Mouse (Mus musculus) heart, postnatal 10 days (tissue): ENCODE measurements around the gene Spsb3. TPM values are rescaled to one million over a fixed set of nuclear protein-coding genes. Genes with fewer than 3 reads are reported as not detected.

Source experiments
- DNase-seq, 2 experiments: peaks; one replicate each; pipeline ENCODE4 v3.0.0; 2021
- intact Hi-C: fragments of 180-260 bp; cut with DNase I; formaldehyde crosslinking; loops from one replicate; pipeline ENCODE4 v1.15.1; 2025
- total RNA-seq, 2 experiments: library from RNA; stranded (reverse); gene quantifications; 2 replicates each; pipeline ENCODE4 v1.2.3; 2021

The Spsb3 gene
- total RNA-seq, 2 experiments from 2014 or later = 41.3 to 45.8 TPM

GRCm38 (mm10) chr17:24937266-24937665, 50.8 kb downstream of the Spsb3 start:
- intact Hi-C loops = no loop called here

More at GRCm38 (mm10) chr17:24937266-24937665, 50.8 kb downstream of the Spsb3 start:
- no peak for DNase-seq

Other genes with a start within 250 kb of the Spsb3 start
- gene Slc9a3r2, start 236.3 kb upstream of the Spsb3 start, total RNA-seq = 100 to 1,000 TPM; 108 to 133 TPM
- gene Npw, start 228.2 kb upstream of the Spsb3 start, total RNA-seq = not detected
- 10 to 100 TPM; 25.1 to 25.4 TPM for gene Zfp598, start 217.0 kb upstream of the Spsb3 start, total RNA-seq
- gene Syngr3, start 196.7 kb upstream of the Spsb3 start, total RNA-seq = not detected
- gene Gfer, start 190.5 kb upstream of the Spsb3 start, total RNA-seq = 10 to 100 TPM; 18.9 to 19.8 TPM
- gene Noxo1, start 190.4 kb upstream of the Spsb3 start, total RNA-seq = 1 to 10 TPM in 1 of 2 experiments, under 1 TPM in 1; 0.93 to 2.9 TPM
- 10 to 100 TPM; 20.8 to 21.5 TPM for gene Tbl3, start 179.0 kb upstream of the Spsb3 start, total RNA-seq
- gene Rnf151, start 168.6 kb upstream of the Spsb3 start, total RNA-seq = not detected
- 100 to 1,000 TPM; 730 to 736 TPM for gene Rps2, start 168.5 kb upstream of the Spsb3 start, total RNA-seq
- gene Ndufb10, start 162.2 kb upstream of the Spsb3 start, total RNA-seq = 100 to 1,000 TPM; 845 to 899 TPM
- gene Rpl3l, start 158.8 kb upstream of the Spsb3 start, total RNA-seq = 10 to 100 TPM; 67.3 to 69.8 TPM
- gene Msrb1, start 150.0 kb upstream of the Spsb3 start, total RNA-seq = 100 to 1,000 TPM; 123 to 163 TPM
- not detected for gene Hs3st6, start 133.7 kb upstream of the Spsb3 start, total RNA-seq
- not detected for gene Meiob, start 82.4 kb upstream of the Spsb3 start, total RNA-seq
- gene Hagh, start 46.5 kb upstream of the Spsb3 start, total RNA-seq = 100 to 1,000 TPM; 110 to 117 TPM
- 10 to 100 TPM; 62.4 to 66.0 TPM for gene Fahd1, start 36.3 kb upstream of the Spsb3 start, total RNA-seq
- gene Igfals, start 20.6 kb upstream of the Spsb3 start, total RNA-seq = 10 to 100 TPM in 1 of 2 experiments, 1 to 10 TPM in 1; 9.9 to 14.0 TPM
- gene Nubp2, start 294 bp upstream of the Spsb3 start, total RNA-seq = 10 to 100 TPM; 27.0 to 27.8 TPM
- gene Eme2, start 8.4 kb downstream of the Spsb3 start, total RNA-seq = 10 to 100 TPM; 17.1 to 23.7 TPM
- 100 to 1,000 TPM; 114 to 116 TPM for gene Mrps34, start 8.5 kb downstream of the Spsb3 start, total RNA-seq
- gene Nme3, start 9.9 kb downstream of the Spsb3 start, total RNA-seq = 10 to 100 TPM; 45.4 to 54.6 TPM
- gene Mapk8ip3, start 50.3 kb downstream of the Spsb3 start, total RNA-seq = 10 to 100 TPM; 64.0 to 66.9 TPM
- gene Jpt2, start 74.0 kb downstream of the Spsb3 start, total RNA-seq = 10 to 100 TPM; 19.4 to 22.9 TPM
- 10 to 100 TPM; 15.2 to 15.9 TPM for gene Cramp1l, start 129.1 kb downstream of the Spsb3 start, total RNA-seq
- 1 to 10 TPM; 7.3 to 7.8 TPM for gene Ift140, start 129.4 kb downstream of the Spsb3 start, total RNA-seq
- 10 to 100 TPM; 42.1 to 42.2 TPM for gene Tmem204, start 196.9 kb downstream of the Spsb3 start, total RNA-seq
- gene Telo2, start 229.3 kb downstream of the Spsb3 start, total RNA-seq = 10 to 100 TPM; 15.2 to 16.8 TPM
- 1 to 10 TPM; 1.9 to 4.6 TPM for gene Ptx4, start 234.1 kb downstream of the Spsb3 start, total RNA-seq
- 10 to 100 TPM; 27.7 to 28.8 TPM for gene Clcn7, start 246.7 kb downstream of the Spsb3 start, total RNA-seq